Mouse (Mus musculus): Measurements from ENCODE around the gene Tpra1. TPM values are rescaled to one million over a fixed set of nuclear protein-coding genes. Genes with fewer than 3 reads are reported as not detected.

The Tpra1 gene
- polyA plus RNA-seq, 1 experiment from 2014 or later: 32.2 TPM

DNA sequence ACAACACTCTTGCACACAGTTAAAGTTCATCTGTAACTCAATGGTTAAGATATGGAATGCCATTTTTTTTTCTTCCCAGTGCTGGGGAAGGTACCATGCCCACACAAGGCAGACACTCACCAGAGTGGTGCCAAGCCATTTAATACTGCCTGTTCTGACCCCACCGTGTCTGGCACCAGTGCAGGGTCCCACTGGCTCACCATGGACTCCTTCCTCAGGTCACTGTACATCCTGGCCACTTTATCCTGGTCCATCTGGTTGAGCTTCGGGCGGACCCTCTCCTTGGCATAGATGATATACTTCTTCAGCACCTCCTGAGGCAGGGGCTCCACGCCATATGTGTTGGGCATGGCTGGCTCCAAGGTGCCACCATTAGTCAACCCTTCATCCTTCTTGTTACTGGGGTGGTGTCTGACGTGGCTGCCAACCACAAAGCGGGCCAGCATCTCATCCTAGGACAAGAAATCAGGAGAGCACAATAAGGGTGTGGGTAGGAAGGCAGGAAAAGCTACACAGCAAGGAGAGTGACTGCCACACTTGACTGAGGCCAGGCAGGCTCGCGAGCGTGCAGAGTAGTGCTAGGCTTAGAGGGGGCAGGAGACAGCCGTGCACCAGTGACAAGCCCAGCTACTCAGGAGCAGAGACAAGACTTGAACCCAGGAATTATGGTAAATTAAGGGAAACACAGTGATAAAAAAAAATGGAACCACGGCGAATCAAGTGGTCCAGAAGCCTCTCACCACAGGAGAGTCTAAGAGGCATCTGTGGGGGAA, 16.2 kb upstream of the Tpra1 start:
- H3K36me3 ChIP-seq (replicated peaks; ENCODE audit: insufficient read depth, low read length): peaks cover 71% of the 10 kb centered on the region
- 0 out of 2 replicates have a peak, but pooled peaks cover 5% of the 10 kb centered on the region for H3K4me1 ChIP-seq (ENCODE audit: insufficient read depth)
- no peak for DNase-seq
- no peak overlapping the region for H3K27ac ChIP-seq (ENCODE audit: low read depth)
- no peaks in the 10 kb centered on the region for H3K9me3 ChIP-seq (ENCODE audit: low read length)
- no peak overlapping the region for H3K4me3 ChIP-seq (ENCODE audit: low read depth, low read length)
- TF ChIP-seq EP300 (IDR thresholded peaks at IDR 0.05; ENCODE audit: low read depth): no peak
- no peak overlapping the region for H3K4me2 ChIP-seq (ENCODE audit: low read depth, low read length)
- ATAC-seq: no peak
- no peak overlapping the region for H3K9ac ChIP-seq (replicated peaks)
- H3K27me3 ChIP-seq (ENCODE audit: insufficient read depth, low read length): no peaks in the 10 kb centered on the region
- 88% methylated on average over 12 of the region's 12 CpGs for WGBS (ENCODE audit: insufficient replicate concordance)

DNA sequence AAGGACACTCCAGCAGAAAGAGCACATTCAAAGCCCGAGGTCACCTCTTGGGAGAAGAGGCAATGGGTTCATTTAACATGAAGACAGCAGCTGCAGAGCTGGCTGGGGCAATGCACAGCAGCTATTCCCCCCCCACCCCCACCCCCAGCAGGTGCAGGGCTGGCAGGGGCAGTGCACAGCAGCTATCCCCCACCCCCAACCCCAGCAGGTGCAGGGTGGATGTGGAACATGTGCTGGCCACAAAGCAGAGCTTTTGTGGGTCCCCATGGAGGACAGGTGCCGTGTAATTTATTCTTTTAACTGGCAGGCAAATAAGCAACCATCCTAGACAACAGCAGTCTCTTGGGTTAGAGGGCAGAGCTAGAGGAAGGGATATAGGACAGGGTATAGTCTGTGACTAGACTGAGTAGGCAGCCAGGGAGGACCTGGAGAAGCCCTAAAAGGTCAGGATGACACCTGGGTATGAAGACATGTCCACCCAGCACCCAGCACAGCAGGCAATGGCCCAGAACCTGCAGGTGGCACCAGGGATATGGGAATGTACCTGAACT, 15.6 kb upstream of the Tpra1 start:
- H3K4me1 ChIP-seq (ENCODE audit: insufficient read depth): 0 out of 2 replicates have a peak, but pooled peaks cover 5% of the 10 kb centered on the region
- no peak overlapping the region for H3K4me3 ChIP-seq (ENCODE audit: low read depth, low read length)
- H3K9ac ChIP-seq (replicated peaks): no peak overlapping the region
- TF ChIP-seq EP300 (IDR thresholded peaks at IDR 0.05; ENCODE audit: low read depth) (no peak), CTCF (IDR thresholded peaks at IDR 0.05; ENCODE audit: low read depth) (no peak)
- ATAC-seq (no peak), DNase-seq (no peak)
- no peak overlapping the region for H3K4me2 ChIP-seq (ENCODE audit: low read depth, low read length)
- H3K27me3 ChIP-seq (ENCODE audit: insufficient read depth, low read length): no peaks in the 10 kb centered on the region
- WGBS (ENCODE audit: insufficient replicate concordance): 89% methylated on average over 2 of the region's 2 CpGs
- H3K9me3 ChIP-seq (ENCODE audit: low read length): no peaks in the 10 kb centered on the region
- H3K36me3 ChIP-seq (replicated peaks; ENCODE audit: insufficient read depth, low read length): peaks cover 78% of the 10 kb centered on the region
- no peak overlapping the region for H3K27ac ChIP-seq (ENCODE audit: low read depth)

DNA sequence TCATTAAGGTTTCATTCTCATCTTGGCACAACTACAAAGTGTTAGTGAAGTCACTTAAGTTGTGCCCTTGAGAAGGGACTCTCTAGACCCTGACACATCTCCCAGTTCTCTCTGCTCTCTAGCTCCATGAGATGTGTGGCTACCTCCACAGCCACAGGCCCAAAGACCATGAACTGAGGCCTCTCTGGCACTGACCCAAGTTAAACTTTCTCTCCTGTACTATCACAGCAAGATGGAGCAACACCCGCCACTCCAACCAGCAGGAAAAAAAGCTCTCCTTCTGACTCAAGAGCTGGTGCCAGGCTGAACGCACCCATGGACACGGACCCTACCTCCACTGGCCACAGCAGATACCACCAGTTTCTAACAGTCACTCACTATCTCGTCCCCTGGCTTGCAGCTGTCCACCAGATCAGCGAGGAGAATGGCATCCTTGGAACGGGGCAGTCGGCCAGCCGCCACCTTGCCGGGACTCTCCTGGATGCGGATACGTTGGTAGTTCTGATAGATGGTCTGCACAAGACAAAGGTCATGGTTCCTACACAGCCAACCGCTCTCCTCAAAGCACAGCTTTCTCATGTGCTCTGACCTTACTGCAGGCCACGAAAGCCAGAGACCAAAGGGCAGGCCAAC, 12.5 kb upstream of the Tpra1 start:
- peak; percentile 54 for DNase-seq
- no peaks in the 10 kb centered on the region for H3K9me3 ChIP-seq (ENCODE audit: low read length)
- H3K4me2 ChIP-seq (ENCODE audit: low read depth, low read length): no peak overlapping the region
- ATAC-seq: peak; percentile 82
- peaks cover 93% of the 10 kb centered on the region for H3K36me3 ChIP-seq (replicated peaks; ENCODE audit: insufficient read depth, low read length)
- H3K27me3 ChIP-seq (ENCODE audit: insufficient read depth, low read length): no peaks in the 10 kb centered on the region
- TF ChIP-seq CTCF (IDR thresholded peaks at IDR 0.05; ENCODE audit: low read depth): no peak
- no peak for TF ChIP-seq EP300 (IDR thresholded peaks at IDR 0.05; ENCODE audit: low read depth)
- H3K4me1 ChIP-seq (ENCODE audit: insufficient read depth): 0 out of 2 replicates have a peak, but pooled peaks cover 5% of the 10 kb centered on the region
- H3K4me3 ChIP-seq (ENCODE audit: low read depth, low read length): no peak overlapping the region
- 68% methylated on average over 13 of the region's 13 CpGs for WGBS (ENCODE audit: insufficient replicate concordance)
- H3K27ac ChIP-seq (ENCODE audit: low read depth): peak overlapping the region; percentile 70
- H3K9ac ChIP-seq (replicated peaks): no peak overlapping the region

DNA sequence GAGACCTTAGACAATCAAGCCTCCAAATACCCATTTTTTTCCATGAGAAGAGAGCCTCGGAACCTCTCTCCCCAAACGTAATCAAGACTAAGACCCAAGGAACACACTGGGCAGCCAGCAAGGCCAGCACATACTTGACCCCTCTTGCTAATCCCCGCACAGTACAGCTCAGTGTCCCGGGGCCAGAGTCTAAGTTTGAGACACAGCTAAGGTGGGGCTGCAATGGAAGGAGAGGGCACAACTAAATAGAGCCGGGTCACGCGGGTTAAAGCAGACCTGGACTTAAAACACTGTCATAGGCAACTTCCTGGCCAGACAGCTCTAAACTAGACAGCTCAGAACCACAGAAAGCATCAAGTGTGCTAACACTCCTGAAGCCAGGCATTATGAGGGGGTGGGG, 11.2 kb upstream of the Tpra1 start:
- Histone ChIP-seq H3K27me3 (ENCODE audit: insufficient read depth, low read length) (no peaks in the 10 kb centered on the region), H3K27ac (ENCODE audit: low read depth) (no peak overlapping the region), H3K9ac (replicated peaks) (no peak overlapping the region), H3K4me3 (ENCODE audit: low read depth, low read length) (no peak overlapping the region), H3K9me3 (ENCODE audit: low read length) (no peaks in the 10 kb centered on the region), H3K36me3 (replicated peaks; ENCODE audit: insufficient read depth, low read length) (peaks cover 92% of the 10 kb centered on the region), H3K4me2 (ENCODE audit: low read depth, low read length) (no peak overlapping the region), H3K4me1 (ENCODE audit: insufficient read depth) (0 out of 2 replicates have a peak, but pooled peaks cover 5% of the 10 kb centered on the region)
- DNase-seq (no peak), ATAC-seq (no peak)
- no peak for TF ChIP-seq EP300 (IDR thresholded peaks at IDR 0.05; ENCODE audit: low read depth)
- TF ChIP-seq CTCF (IDR thresholded peaks at IDR 0.05; ENCODE audit: low read depth): no peak
- WGBS (ENCODE audit: insufficient replicate concordance): 86% methylated on average over 7 of the region's 7 CpGs

DNA sequence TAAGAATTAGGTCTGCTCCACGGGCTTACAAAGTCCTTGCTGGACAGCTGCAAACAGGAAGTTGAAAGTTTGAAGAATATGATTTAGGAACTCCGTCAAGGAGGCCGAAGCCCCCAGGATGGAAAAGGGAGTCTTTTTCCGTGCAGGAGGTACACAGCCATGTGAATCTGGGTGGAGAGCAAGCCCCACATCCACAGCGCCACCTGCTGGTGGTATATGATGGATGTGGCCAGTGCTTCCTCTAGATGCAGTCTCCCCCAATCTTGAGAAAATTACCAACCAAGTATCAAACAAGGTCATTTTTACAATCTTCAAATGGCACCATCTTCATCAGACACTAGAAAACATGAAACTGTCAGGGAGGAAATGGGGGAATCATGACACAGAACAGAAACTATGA, 8.5 kb upstream of the Tpra1 start:
- ATAC-seq (no peak), DNase-seq (peak; percentile 80)
- Histone ChIP-seq H3K36me3 (replicated peaks; ENCODE audit: insufficient read depth, low read length) (peaks cover 77% of the 10 kb centered on the region), H3K9me3 (ENCODE audit: low read length) (no peaks in the 10 kb centered on the region), H3K4me2 (ENCODE audit: low read depth, low read length) (no peak overlapping the region), H3K9ac (replicated peaks) (no peak overlapping the region), H3K4me3 (ENCODE audit: low read depth, low read length) (no peak overlapping the region), H3K27me3 (ENCODE audit: insufficient read depth, low read length) (no peaks in the 10 kb centered on the region), H3K27ac (ENCODE audit: low read depth) (no peak overlapping the region), H3K4me1 (ENCODE audit: insufficient read depth) (peaks cover 14% of the 10 kb centered on the region)
- no peak for TF ChIP-seq EP300 (IDR thresholded peaks at IDR 0.05; ENCODE audit: low read depth)
- peak; percentile 95 for TF ChIP-seq CTCF (IDR thresholded peaks at IDR 0.05; ENCODE audit: low read depth)
- 64% methylated on average over 5 of the region's 5 CpGs for WGBS (ENCODE audit: insufficient replicate concordance)

DNA sequence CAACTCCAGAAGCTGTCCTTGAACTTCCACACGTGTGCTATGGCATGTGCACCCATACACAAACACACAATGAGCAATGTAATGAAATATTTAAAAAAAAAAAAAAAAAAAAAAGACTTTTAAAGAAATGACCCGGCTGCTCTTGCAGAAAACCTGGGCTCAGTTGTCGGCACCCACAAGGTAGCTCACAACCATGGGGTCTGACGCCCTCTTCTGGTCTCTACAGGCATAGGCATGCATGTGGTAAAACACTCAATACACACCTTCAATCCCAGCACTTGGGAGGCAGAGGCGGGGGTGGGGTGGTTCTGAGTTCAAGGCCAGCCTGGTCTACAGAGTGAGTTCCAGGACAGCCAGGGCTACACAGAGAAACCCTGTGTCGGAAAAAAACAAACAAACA, 6.1 kb upstream of the Tpra1 start:
- Histone ChIP-seq H3K9ac (replicated peaks) (no peak overlapping the region), H3K4me3 (ENCODE audit: low read depth, low read length) (no peak overlapping the region), H3K27me3 (ENCODE audit: insufficient read depth, low read length) (no peaks in the 10 kb centered on the region), H3K27ac (ENCODE audit: low read depth) (no peak overlapping the region), H3K9me3 (ENCODE audit: low read length) (no peaks in the 10 kb centered on the region), H3K4me1 (ENCODE audit: insufficient read depth) (peaks cover 14% of the 10 kb centered on the region), H3K4me2 (ENCODE audit: low read depth, low read length) (0 out of 2 replicates have a peak overlapping the region, but pooled peaks have one; percentile 7), H3K36me3 (replicated peaks; ENCODE audit: insufficient read depth, low read length) (peaks cover 53% of the 10 kb centered on the region)
- TF ChIP-seq EP300 (IDR thresholded peaks at IDR 0.05; ENCODE audit: low read depth) (no peak), CTCF (IDR thresholded peaks at IDR 0.05; ENCODE audit: low read depth) (peak; percentile 43)
- whole genome bisulfite sequencing (ENCODE audit: insufficient replicate concordance): 81% methylated on average over 6 of the region's 6 CpGs
- no peak for DNase-seq
- ATAC-seq: no peak
